Mouse (Mus musculus): ENCODE results near the gene C4bp.
A peak's percentile ranks its signal among the peaks of the same experiment; 100 is the strongest.
"Not testable (repeated sequence)": the region's sequence is repeated elsewhere in the genome, so short reads cannot be mapped to it uniquely, and the experiment has no call there.

C4bp gene

DNA sequence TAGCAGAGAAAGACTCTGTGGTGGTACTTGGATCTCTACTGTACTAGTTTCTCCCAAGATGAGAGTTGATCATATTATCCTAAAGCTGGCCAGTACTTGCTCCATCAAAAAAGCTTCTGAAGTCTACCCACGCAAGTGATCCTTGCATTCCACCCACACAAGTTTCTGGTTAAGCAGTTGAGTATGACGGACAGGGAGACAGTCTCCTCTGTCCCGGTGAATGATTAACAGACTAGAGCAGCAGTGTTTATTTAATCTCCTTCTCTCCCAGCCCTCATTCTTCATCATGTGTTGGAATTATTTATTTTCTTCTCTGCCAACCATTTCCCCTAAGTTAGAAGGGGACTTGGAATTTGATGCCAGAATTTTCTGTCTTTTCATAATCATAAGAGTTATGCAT is at the start of gene C4bp:
Gene C4bp (minus strand): TSS at position 179 of the 400 bp plus-strand sequence.
- DNase-seq (ENCODE audit: low read depth, low spot score), result no peak

DNA sequence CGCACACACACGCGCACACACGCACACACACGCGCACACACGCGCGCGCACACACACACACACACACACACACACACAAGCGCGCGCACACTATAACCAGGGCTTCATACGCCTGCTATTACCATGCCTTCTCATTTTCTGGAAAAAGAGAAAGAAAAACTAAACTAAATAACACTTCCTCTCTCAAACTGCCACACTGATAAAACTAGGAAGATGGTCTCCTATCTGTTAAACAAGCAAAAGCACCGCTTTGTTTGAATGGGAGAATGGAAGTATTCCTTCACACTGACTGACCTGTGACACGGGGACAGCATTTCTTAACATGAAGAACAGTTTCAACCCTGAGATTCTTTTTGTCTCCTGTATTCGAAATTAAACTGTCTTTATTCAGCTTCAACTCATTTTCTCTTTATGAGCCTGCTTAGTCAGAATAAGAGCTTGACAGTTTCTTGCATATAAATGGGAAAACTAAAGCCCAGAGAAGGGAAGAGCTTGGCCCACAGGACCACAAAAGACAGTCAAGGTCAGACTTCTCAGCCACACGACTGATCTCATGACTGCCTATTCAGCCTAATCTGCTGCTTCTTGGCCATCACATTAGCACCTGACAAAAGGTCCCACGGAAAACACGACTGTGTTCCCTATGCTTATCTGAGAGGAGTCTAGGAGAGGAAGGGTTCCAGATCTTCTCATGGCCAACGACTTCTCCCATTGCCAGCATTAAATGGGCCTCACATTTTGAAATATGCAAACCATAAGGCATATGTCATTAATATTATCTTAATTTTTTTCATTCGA is 49.0 kb upstream of the C4bp start:
- DNase-seq (ENCODE audit: low read depth, low spot score), result no peak

DNA sequence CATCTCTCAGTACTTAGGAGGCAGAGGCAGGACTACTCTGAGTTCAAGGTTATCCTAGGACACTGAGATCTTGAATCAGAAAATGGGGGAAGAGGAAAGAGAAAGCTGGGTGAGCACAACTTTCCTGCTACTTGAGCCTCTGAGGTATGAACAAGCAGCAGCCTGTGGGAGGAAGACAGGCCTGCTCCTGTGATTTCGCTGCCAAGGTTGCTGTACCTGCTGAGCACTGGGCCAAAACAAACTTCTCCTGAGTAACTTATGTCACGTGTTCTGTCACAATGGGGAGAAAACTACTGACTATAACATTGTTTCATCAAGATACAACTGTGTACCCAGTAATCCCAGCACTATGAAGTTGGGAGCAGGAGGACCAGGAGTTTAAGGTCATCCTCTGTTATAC is 42.2 kb upstream of the C4bp start:
- no peak for DNase-seq (ENCODE audit: low read depth, low spot score)

DNA sequence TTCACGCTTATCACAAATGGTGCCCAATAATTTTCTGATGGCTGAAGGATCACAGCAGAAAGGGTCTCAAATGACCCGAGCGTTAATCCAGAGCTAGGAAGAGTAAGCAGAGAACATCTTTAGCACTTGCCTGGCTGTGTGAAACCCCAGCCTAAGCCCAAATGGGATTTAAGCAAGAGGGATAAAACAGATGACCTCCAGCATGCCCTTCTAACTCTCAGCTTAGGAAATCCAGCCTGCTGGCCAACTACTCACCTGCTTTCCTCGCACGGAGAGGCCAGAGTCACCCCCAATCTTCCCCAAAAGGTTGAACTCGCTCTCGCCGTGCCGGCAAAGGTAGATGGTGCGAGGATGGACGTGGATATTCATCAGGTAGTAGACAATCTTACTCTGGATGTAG is 40.5 kb upstream of the C4bp start:
- DNase-seq (ENCODE audit: low read depth, low spot score), result no peak

DNA sequence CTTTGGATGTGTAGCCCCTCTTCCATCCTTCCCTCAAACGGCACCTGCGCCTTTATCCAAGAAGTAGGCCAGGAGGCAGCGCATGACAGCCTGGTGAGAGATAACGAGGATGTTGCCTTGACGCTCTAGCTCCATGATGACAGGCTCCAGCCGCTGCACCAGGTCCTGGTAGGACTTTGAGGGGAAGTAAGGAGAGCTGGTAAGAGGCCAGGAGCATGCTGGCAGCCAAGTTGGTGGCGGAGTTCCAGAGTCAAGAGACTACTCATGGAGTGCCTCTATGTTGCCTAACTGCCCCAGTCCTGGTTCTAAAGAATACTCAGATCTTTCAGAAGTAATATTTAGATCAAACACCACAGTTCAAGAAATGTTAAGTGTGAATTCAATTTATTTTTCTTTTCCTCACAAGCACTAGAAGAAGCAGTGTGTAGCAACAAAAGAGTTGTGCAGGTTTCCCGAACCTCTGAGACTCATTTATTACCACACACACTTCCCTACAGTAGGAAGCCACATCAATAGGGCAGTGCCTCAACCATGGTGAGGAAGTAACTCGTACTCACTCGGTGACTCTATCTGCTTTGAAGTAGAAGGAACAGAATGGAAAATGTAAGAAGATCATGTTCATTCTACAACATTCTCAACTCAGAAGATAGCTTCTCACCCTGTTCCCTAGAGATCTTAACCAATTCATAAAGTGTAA is 38.7 kb upstream of the C4bp start:
- DNase-seq (ENCODE audit: low read depth, low spot score), result no peak

DNA sequence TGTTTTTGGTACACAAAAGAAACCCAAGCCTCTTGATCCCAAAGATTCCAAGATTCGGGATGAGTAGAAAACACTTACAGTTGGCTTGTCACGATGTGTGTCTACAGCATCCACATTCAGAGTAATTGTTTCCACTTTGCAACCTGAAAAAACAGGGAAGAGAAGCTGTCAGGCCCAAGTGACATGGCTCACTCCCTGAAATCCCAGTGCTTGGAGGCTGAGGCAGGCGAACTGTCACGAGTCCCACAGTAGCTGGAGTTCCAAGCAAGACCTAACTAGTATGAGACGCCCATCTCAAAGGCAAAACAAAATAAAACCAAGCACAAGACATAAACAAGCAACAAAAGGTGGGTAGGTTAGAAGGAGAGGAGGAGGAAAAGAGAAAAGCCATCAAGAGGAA is 37.2 kb upstream of the C4bp start:
- DNase-seq (ENCODE audit: low read depth, low spot score), result no peak

DNA sequence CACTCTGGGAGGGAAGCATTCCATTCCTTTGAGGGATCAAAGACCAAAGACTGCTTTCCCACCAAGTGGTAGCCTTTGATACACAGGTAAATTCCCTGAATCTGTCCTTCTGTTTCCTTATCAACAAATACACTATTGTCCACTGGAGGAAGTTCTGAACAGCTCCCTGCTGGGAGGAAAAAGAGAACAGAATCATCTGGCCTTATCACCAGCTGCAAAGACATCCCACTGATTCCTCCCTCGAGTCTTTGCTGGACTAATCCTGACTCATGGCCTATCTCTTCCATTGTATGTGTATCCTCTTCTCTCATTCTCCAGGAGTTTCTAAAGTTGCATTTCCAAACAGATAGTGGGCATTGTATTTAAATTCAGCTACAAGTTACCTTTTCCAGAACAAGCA is 22.5 kb upstream of the C4bp start:
- DNase-seq (ENCODE audit: low read depth, low spot score), result no peak

DNA sequence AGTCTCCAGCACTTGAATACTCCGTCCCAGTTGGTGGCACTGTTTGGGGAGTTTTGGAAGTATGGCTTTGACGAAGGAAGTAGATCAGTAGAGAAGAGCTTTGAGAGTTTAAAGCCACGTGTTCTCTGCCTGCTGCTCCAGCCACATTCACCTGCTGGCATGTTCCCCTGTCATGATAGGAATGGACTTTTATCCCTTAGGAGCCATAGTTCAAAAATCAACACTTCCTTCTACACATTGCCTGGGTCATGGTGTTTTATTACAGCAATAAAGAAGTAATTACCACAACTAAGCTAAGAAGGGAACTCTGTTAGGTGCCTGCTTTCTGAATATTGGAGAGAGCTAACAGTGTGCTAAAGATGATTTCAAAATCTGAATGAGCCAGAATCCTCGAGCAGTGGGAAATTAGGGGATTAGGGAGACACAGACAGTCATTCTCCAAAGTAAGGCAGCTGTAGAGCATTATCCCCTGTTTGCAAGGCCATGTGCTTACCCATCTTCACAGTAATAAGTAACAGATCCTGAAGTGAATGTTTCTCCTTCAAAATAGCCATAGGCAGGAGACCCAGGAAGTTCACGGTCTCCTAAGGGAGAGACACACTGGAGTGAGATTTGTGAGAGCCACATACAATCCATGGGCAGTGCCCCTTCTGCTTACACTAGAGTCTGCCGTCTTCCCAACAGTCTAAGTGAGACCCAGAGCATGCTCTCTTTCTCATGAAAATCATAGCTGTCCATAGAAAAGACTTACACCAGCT is 20.4 kb upstream of the C4bp start:
- DNase-seq (ENCODE audit: low read depth, low spot score), result peak; percentile 4

DNA sequence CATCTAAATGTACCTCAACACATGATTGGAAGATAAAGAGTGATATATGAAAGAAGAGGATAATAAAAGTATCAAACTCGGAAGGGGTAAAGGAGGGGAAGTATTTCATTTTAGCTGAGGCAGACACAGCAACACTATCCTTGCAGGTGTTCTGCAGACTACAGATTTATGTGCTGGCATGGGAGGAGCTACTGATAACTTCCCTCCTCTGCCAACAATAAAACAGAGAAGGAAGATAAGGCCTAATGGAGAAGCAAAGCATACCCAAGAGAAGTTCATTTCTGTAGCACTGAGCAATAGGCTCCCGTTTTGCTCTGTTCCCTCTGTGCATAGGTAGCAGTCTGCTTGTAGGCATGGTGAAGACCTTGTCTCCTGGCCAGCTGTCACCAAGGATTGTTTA is 19.6 kb upstream of the C4bp start:
- DNase-seq (ENCODE audit: low read depth, low spot score), result no peak

DNA sequence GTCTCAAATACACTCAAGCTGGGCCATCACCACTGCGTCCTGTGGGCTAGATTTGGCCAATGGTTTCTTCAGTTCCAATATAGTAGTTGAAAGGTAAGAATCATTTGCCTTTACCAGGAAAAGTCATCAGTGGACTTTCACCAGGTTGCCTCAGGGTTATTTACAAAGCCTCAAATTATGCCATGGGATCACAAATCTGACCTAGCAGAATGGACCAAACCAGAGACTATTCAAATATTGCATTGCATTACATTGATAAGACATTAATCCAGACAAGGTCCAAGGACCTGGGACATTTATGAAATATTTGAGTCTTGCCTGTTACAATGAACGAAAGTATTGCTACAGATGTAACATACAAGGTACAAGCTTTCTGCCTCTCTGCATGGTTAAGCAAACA is 17.1 kb upstream of the C4bp start:
- DNase-seq (ENCODE audit: low read depth, low spot score), result no peak

DNA sequence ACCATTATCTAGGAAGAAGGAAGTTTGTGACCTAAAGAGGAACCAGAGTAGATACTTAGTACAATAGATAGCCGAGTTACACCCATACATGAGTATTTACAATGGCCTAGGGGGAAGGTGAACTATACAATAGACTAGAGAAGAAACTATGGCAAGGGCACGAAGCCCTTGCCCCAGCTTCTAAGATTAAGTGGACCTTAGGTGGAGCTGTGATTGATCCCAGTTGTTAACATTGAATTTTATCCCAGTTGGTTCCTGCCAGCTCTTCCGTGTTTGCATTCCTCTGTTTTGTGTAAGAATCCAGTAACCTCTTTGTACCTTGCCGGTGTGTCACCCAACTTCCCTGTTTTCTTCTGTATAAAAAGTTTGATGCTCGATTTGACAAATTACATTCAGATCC is 2.1 kb upstream of the C4bp start:
- not testable (repeated sequence) for DNase-seq (ENCODE audit: low read depth, low spot score)

DNA sequence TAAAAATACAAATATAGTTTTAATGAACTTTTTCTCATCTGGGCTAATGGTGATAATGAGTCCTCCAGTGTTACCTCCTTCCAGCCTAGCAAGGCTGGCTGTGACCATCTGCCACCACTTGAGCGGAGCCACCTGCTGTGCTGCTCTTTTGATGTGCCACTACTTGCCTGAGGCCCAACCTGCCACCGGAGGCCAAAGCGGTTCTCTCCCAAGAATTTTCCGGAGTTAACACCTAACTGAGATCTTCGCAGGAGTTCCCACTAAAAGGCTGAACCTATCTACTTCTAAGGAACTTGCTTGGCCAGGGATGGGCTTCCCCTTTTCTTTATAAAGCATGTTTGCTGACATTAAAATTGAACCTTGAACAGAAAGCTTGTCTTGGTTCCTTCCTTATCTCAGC is 1.8 kb downstream of the C4bp start:
- not testable (repeated sequence) for DNase-seq (ENCODE audit: low read depth, low spot score)

DNA sequence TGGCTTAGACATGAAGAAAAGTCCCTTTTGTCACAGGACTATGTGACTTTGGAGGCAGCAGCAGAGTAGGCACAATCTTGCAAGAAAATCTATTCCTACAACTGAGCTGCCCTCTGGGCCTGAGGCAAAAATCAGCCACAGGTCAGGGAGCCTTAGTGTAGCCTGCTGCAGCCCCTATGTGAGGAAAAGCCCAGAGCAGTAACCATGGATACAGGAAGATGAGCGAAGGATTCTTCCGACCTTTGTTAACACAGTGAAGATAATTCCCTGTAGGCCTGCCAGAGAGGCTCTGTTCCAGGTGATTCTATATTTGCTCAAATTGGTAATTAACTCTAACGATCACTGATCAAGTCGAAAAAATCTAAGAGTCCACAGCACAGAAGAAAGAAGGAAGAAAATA is 17.3 kb downstream of the C4bp start:
- DNase-seq (ENCODE audit: low read depth, low spot score), result no peak

DNA sequence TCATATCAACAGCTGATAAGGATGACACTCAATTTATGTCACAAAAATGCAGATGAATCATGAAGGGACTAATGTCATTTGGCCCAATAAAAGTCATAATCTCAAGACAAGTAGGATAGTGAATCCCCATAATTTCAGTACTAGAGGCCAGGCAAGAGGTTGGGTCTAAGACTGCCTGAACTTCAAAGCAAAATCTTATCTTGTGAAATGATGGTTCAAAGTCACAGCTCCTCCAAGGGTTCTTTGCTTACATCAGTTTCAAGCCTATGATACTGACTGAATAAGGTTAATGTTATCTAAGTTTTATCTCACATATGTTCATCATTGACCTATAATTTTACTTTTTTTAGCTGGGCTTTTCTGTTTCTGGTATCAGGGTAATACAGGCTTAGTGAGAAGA is 20.5 kb downstream of the C4bp start:
- no peak for DNase-seq (ENCODE audit: low read depth, low spot score)

DNA sequence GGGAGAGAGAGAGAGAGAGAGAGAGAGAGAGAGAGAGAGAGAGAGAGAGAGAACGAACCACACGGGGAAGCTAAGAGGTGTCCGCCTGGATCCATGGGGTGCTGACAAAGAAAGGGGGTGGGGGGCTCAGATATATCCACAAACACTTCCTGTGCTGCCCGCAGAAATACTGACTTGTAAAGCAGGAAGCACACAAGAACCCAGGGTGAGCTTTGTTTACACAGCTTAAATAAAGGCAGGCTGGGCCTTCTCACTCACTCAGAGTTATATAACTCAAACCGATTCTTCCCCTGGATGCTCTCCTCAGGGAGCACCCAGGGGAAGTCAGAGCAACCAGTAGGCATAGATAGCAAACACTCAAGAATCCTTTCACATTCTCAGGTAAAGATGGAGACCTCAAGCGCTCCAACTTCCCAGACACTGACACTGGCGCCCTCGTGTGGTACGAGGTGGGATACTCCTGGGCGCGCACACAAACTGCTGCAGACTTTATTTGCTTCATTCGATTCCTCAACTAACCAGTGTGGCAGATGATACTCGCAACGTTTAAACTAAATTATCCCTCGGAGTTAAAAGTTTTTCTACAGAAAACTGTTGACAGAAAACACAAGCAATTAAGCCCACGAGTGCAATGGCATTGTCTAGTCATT is 27.5 kb downstream of the C4bp start:
- DNase-seq (ENCODE audit: low read depth, low spot score), result peak; percentile 67

DNA sequence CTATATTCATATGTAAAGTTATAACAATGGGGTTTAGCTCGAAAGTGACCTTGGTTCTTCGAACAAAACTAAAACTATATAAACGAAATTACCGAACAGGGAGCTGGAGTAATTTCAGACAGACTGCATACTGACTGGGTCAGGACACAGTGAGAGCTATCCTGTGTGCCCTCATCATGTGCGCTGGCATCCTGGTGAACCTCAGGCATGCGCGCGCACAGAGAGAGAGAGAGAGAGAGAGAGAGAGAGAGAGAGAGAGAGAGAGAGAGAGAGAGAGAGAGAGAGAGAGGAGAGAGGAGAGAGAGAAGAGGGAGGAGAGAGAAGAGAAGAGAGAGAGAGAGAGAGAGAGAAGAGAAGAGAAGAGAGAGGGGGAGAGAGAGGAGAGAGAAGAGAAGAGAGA is 28.1 kb downstream of the C4bp start:
- no peak for DNase-seq (ENCODE audit: low read depth, low spot score)

DNA sequence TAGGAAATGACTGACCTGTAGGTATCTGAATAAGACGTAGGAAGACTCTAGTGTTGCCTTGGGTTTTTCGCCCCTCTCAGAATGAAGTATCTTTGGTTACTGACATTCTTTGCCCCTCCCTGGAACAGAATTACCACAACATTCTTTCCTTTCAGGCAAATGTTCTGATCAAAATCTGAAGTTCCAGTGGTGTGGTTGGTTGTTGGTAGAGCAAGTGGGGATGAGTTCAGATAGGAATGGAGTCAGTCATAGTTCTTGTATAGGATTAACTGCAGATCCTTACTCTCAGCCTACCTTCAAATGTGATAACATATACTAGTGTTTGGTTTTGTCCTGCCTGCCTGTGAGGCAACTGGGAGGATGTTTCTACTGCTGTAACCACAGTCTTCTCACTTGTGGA is 31.9 kb downstream of the C4bp start, which contains the start of gene Zp3r:
Gene Zp3r (minus strand): TSS at position 101 of the 400 bp plus-strand sequence.
- no peak for DNase-seq (ENCODE audit: low read depth, low spot score)

DNA sequence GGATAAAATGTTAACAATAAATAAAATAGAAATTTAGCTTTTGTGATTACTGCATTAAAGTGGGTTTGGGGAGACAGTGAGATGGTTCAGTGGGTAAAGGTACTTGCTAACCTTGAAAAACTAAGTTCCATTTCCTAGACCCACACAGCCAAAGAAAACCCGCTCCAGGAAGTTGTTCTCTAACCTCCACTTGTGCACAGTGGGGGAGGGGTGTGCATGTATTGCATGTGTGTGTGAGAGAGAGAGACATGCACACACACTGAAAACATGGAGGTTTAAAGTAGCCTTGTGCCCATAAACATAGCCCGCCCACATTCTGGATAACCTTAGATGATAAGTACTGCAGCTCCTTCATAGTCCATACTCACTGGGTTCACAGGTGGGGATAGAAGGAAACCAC is 65.1 kb downstream of the C4bp start:
- no peak for DNase-seq (ENCODE audit: low read depth, low spot score)

DNA sequence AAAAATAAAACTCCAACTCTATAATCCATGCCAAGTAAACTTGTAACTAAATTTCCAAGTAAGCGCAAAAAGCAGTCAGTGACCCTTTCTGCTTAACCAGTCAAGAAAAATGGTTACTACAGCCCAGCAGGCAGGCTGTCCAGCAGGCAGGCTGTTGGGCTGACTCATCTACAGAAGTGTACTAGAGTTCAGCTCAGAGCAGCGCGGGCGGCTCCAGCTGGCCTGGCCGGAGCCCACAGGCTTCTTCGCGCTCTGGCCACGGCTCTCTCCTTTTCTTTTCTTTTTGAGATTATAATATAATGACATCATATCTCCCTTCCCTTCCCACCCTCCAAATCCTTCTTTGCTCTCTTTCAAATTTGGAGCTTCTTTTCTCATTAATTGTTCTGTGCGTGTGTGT is 72.8 kb downstream of the C4bp start:
- DNase-seq (ENCODE audit: low read depth, low spot score), result no peak
